Mouse (Mus musculus): ENCODE results near the gene Fancc. TPM values are rescaled to one million over a fixed set of nuclear protein-coding genes. Genes with fewer than 3 reads are reported as not detected.

Gene Fancc
- 25.2 and 28.7 TPM in 2 replicates for polyA plus RNA-seq (2015; fragmentation: Nextera tagmentation; extraction: Ambion mirVana)

GRCm38 (mm10) chr13:63496646-63497582, at the start of gene Fancc:
Fancc (minus strand) TSS chr13:63497278.
- ATAC-seq (ENCODE audit: borderline replicate concordance, extremely low read depth, low FRiP score, low TSS enrichment) = peak; percentile 46; the same call in 1 of the 2 replicates
- Histone ChIP-seq H3K27ac (no peak within 1 kb of the TSS), H3K9ac (no peak within 1 kb of the TSS)

GRCm38 (mm10) chr13:63545291-63545690, 48.2 kb upstream of the Fancc start:
- H3K9me3 ChIP-seq = no peaks in the 10 kb centered on the region

More at GRCm38 (mm10) chr13:63496646-63497582, at the start of gene Fancc:
- Histone ChIP-seq H3K36me3 (no peaks in the 10 kb centered on the region), H3K4me2 (peak within 1 kb of the TSS; percentile 29), H3K9me3 (no peaks in the 10 kb centered on the region), H3K4me3 (0 out of 2 replicates have a peak within 1 kb of the TSS, but pooled peaks have one; percentile 8), H3K27me3 (no peaks in the 10 kb centered on the region), H3K4me1 (peaks cover 10% of the 10 kb centered on the region)
- WGBS = 28% methylated on average over 23 of the region's 23 CpGs

GRCm38 (mm10) chr13:63544967-63545253, 47.8 kb upstream of the Fancc start:
- Histone ChIP-seq H3K27me3 (no peaks in the 10 kb centered on the region), H3K36me3 (peaks cover 66% of the 10 kb centered on the region), H3K4me2 (no peak overlapping the region), H3K9me3 (no peaks in the 10 kb centered on the region), H3K4me3 (no peak overlapping the region), H3K9ac (no peak overlapping the region), H3K4me1 (peaks cover 52% of the 10 kb centered on the region), H3K27ac (peak overlapping the region; percentile 37; the same call in 1 of the 2 replicates)
- WGBS = 16% methylated on average over 5 of the region's 5 CpGs
- no peak for ATAC-seq (ENCODE audit: borderline replicate concordance, extremely low read depth, low FRiP score, low TSS enrichment)

More at GRCm38 (mm10) chr13:63545291-63545690, 48.2 kb upstream of the Fancc start:
- Histone ChIP-seq H3K4me3 (no peak overlapping the region), H3K9ac (no peak overlapping the region), H3K36me3 (peaks cover 64% of the 10 kb centered on the region), H3K27me3 (no peaks in the 10 kb centered on the region), H3K27ac (0 out of 2 replicates have a peak overlapping the region, but pooled peaks have one; percentile 41), H3K4me2 (no peak overlapping the region; the same call in 1 of the 2 replicates), H3K4me1 (peaks cover 56% of the 10 kb centered on the region)
- no peak for ATAC-seq (ENCODE audit: borderline replicate concordance, extremely low read depth, low FRiP score, low TSS enrichment)
- WGBS = 48% methylated on average over 7 of the region's 7 CpGs

GRCm38 (mm10) chr13:63544119-63544966, 47.3 kb upstream of the Fancc start:
- Histone ChIP-seq H3K9me3 (no peaks in the 10 kb centered on the region), H3K4me2 (no peak overlapping the region), H3K4me1 (peaks cover 47% of the 10 kb centered on the region), H3K4me3 (no peak overlapping the region), H3K9ac (no peak overlapping the region), H3K27ac (no peak overlapping the region), H3K27me3 (no peaks in the 10 kb centered on the region), H3K36me3 (peaks cover 71% of the 10 kb centered on the region)
- ATAC-seq (ENCODE audit: borderline replicate concordance, extremely low read depth, low FRiP score, low TSS enrichment) = no peak
- 60% methylated on average over 13 of the region's 13 CpGs for WGBS

- H3K4me2 ChIP-seq = no peak overlapping the region
- no peaks in the 10 kb centered on the region for H3K9me3 ChIP-seq
- no peak for ATAC-seq (ENCODE audit: borderline replicate concordance, extremely low read depth, low FRiP score, low TSS enrichment)
- H3K27ac ChIP-seq = no peak overlapping the region
- H3K36me3 ChIP-seq = peaks cover 79% of the 10 kb centered on the region
- WGBS = 53% methylated on average over 6 of the region's 6 CpGs
- no peaks in the 10 kb centered on the region for H3K27me3 ChIP-seq
- no peak overlapping the region for H3K9ac ChIP-seq
- no peak overlapping the region for H3K4me3 ChIP-seq
- H3K4me1 ChIP-seq = peaks cover 38% of the 10 kb centered on the region
These were observed 46.4 kb upstream of the Fancc start for GRCm38 (mm10) chr13:63543459-63543858.

GRCm38 (mm10) chr13:63542796-63543384, 45.8 kb upstream of the Fancc start:
- no peak overlapping the region for H3K4me3 ChIP-seq
- H3K27ac ChIP-seq = no peak overlapping the region
- 84% methylated on average over 3 of the region's 3 CpGs for WGBS
- H3K9me3 ChIP-seq = no peaks in the 10 kb centered on the region
- H3K9ac ChIP-seq = no peak overlapping the region
- H3K4me1 ChIP-seq = peaks cover 32% of the 10 kb centered on the region
- no peak for ATAC-seq (ENCODE audit: borderline replicate concordance, extremely low read depth, low FRiP score, low TSS enrichment)
- H3K36me3 ChIP-seq = peaks cover 80% of the 10 kb centered on the region
- no peaks in the 10 kb centered on the region for H3K27me3 ChIP-seq
- H3K4me2 ChIP-seq = no peak overlapping the region

GRCm38 (mm10) chr13:63541510-63541909, 44.4 kb upstream of the Fancc start:
- H3K36me3 ChIP-seq = peaks cover 91% of the 10 kb centered on the region
- H3K9ac ChIP-seq = no peak overlapping the region
- no peak for ATAC-seq (ENCODE audit: borderline replicate concordance, extremely low read depth, low FRiP score, low TSS enrichment)
- H3K4me3 ChIP-seq = no peak overlapping the region
- H3K9me3 ChIP-seq = no peaks in the 10 kb centered on the region
- no peak overlapping the region for H3K27ac ChIP-seq
- H3K4me2 ChIP-seq = no peak overlapping the region
- H3K27me3 ChIP-seq = no peaks in the 10 kb centered on the region
- H3K4me1 ChIP-seq = peaks cover 26% of the 10 kb centered on the region

GRCm38 (mm10) chr13:63540584-63540983, 43.5 kb upstream of the Fancc start:
- H3K4me1 ChIP-seq = peaks cover 28% of the 10 kb centered on the region
- ATAC-seq (ENCODE audit: borderline replicate concordance, extremely low read depth, low FRiP score, low TSS enrichment) = no peak
- no peaks in the 10 kb centered on the region for H3K9me3 ChIP-seq
- no peak overlapping the region for H3K9ac ChIP-seq
- peaks cover 97% of the 10 kb centered on the region for H3K36me3 ChIP-seq
- H3K4me3 ChIP-seq = no peak overlapping the region
- H3K27me3 ChIP-seq = no peaks in the 10 kb centered on the region
- no peak overlapping the region for H3K27ac ChIP-seq
- 81% methylated on average over 12 of the region's 12 CpGs for WGBS
- H3K4me2 ChIP-seq = no peak overlapping the region

GRCm38 (mm10) chr13:63534981-63535380, 37.9 kb upstream of the Fancc start:
- Histone ChIP-seq H3K9me3 (no peaks in the 10 kb centered on the region), H3K27ac (peak overlapping the region; percentile 66), H3K4me2 (no peak overlapping the region), H3K27me3 (no peaks in the 10 kb centered on the region), H3K4me1 (peaks cover 51% of the 10 kb centered on the region), H3K9ac (no peak overlapping the region), H3K4me3 (no peak overlapping the region), H3K36me3 (peaks cover 97% of the 10 kb centered on the region)
- 0 out of 2 replicates have a peak, but pooled peaks have one; percentile 37 for ATAC-seq (ENCODE audit: borderline replicate concordance, extremely low read depth, low FRiP score, low TSS enrichment)
- 48% methylated on average over 4 of the region's 4 CpGs for WGBS

- Histone ChIP-seq H3K36me3 (peaks cover 88% of the 10 kb centered on the region), H3K4me3 (no peak overlapping the region), H3K9ac (no peak overlapping the region), H3K27ac (peak overlapping the region; percentile 63), H3K27me3 (no peaks in the 10 kb centered on the region), H3K4me1 (peaks cover 79% of the 10 kb centered on the region), H3K4me2 (no peak overlapping the region), H3K9me3 (no peaks in the 10 kb centered on the region)
- no peak for ATAC-seq (ENCODE audit: borderline replicate concordance, extremely low read depth, low FRiP score, low TSS enrichment)
- WGBS = 66% methylated on average over 9 of the region's 9 CpGs
These were observed 33.8 kb upstream of the Fancc start for GRCm38 (mm10) chr13:63530857-63531256.

GRCm38 (mm10) chr13:63530371-63530764, 33.3 kb upstream of the Fancc start:
- peaks cover 84% of the 10 kb centered on the region for H3K36me3 ChIP-seq
- no peaks in the 10 kb centered on the region for H3K27me3 ChIP-seq
- H3K9me3 ChIP-seq = no peaks in the 10 kb centered on the region
- H3K4me1 ChIP-seq = peaks cover 79% of the 10 kb centered on the region
- 48% methylated on average over 3 of the region's 3 CpGs for WGBS
- peak overlapping the region; percentile 63 for H3K27ac ChIP-seq
- H3K4me3 ChIP-seq = no peak overlapping the region
- H3K4me2 ChIP-seq = no peak overlapping the region
- ATAC-seq (ENCODE audit: borderline replicate concordance, extremely low read depth, low FRiP score, low TSS enrichment) = no peak
- H3K9ac ChIP-seq = no peak overlapping the region
